Mouse (Mus musculus): ENCODE measurements around the gene Rpusd1. TPM values are rescaled to one million over a fixed set of nuclear protein-coding genes. Genes with fewer than 3 reads are reported as not detected.

Gene Rpusd1
- 6.7 and 7.2 TPM in 2 replicates for polyA plus RNA-seq (2015; fragmentation: Nextera tagmentation; extraction: Ambion mirVana)

DNA sequence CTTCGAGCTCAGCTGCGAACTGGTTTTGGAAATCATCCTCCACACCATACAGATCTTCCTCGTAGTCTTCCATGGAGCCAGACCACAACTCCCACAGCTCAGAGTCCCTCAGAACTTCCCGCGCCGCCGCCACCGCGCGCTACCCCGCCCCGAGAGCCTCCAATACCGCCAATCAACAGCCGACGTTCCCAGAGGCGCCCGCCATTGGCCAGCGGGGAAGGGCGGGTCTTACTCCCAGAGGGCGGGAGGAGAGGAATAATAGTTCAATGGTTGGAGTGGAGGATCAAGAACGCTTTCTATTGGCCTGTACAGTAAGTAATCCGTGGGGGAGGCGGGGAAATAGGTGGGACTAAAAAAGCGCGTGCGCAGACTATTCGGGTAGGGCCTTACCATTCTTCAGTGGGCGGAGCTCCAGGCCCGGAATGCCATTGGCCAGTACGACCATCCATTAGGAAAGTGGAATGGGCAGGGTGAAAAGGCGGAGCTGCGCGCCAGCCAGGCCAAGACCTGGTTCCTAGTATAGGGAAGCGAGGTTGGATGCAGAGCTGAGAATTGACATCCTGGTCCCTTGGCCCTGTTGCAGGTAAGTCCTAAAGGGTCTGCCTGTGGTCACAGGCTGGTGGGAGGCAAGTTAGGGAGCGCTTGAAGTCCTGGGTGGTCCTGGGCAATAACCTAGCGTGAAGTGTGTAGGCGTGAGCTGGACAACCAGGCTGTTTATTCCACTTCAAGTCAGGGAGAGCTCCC is at the start of gene Rpusd1, which contains the start of gene Chtf18:
Gene Rpusd1, plus strand, starts transcription at position 406 of the 744 bp plus-strand sequence.
Gene Chtf18, minus strand, starts transcription at position 155 of the 744 bp plus-strand sequence.
- Histone ChIP-seq H3K36me3 (ENCODE audit: control insufficient read depth, insufficient read depth) (peaks cover 8% of the 10 kb centered on the region; the same call in 1 of the 2 replicates), H3K27me3 (replicated peaks; ENCODE audit: control insufficient read depth, insufficient read depth, low read length) (no peaks in the 10 kb centered on the region), H3K27ac (ENCODE audit: low read depth, low read length) (no peak within 1 kb of the TSS), H3K4me3 (ENCODE audit: low read depth, low read length) (peak within 1 kb of the TSS; percentile 59), H3K4me1 (replicated peaks; ENCODE audit: control insufficient read depth, insufficient read depth, low read length) (peaks cover 4% of the 10 kb centered on the region; the same call in 1 of the 2 replicates), H3K9ac (ENCODE audit: low read depth, low read length) (peak within 1 kb of the TSS; percentile 72), H3K9me3 (ENCODE audit: control insufficient read depth) (no peaks in the 10 kb centered on the region), H3K4me2 (replicated peaks; ENCODE audit: low read depth) (peak within 1 kb of the TSS; percentile 93)
- TF ChIP-seq CTCF (IDR thresholded peaks at IDR 0.05; ENCODE audit: low read depth), result no peak
- ATAC-seq, result peak; percentile 98
- under 1% methylated on average over 37 of the region's 37 CpGs for WGBS

DNA sequence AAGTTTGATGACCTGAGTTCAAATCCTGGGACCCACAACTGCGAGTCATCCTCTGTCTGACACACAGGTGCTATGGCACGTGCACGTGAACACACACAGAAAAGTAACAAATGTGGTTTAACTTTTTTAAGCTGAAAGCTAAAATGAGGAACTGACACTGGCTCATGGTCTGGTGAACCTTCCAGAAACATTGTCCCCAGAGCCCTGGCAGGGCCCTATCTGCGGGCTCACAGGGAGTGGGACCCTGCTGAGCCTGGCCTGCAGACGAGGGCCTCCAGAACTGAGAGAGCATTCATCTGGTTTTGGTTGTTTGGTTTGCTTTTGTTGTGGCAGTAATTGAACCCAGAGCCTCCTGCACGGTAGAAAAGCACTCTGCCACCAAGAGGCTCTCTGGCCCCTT is 49.5 kb upstream of the Rpusd1 start:
- Histone ChIP-seq H3K4me3 (ENCODE audit: low read depth, low read length) (no peak overlapping the region), H3K4me2 (replicated peaks; ENCODE audit: low read depth) (no peak overlapping the region), H3K9ac (ENCODE audit: low read depth, low read length) (no peak overlapping the region), H3K4me1 (replicated peaks; ENCODE audit: control insufficient read depth, insufficient read depth, low read length) (no peaks in the 10 kb centered on the region), H3K36me3 (ENCODE audit: control insufficient read depth, insufficient read depth) (no peaks in the 10 kb centered on the region), H3K27me3 (replicated peaks; ENCODE audit: control insufficient read depth, insufficient read depth, low read length) (no peaks in the 10 kb centered on the region), H3K9me3 (ENCODE audit: control insufficient read depth) (no peaks in the 10 kb centered on the region), H3K27ac (ENCODE audit: low read depth, low read length) (no peak overlapping the region)
- 70% methylated on average over 6 of the region's 6 CpGs for WGBS
- no peak for ATAC-seq
- TF ChIP-seq CTCF (IDR thresholded peaks at IDR 0.05; ENCODE audit: low read depth), result no peak

DNA sequence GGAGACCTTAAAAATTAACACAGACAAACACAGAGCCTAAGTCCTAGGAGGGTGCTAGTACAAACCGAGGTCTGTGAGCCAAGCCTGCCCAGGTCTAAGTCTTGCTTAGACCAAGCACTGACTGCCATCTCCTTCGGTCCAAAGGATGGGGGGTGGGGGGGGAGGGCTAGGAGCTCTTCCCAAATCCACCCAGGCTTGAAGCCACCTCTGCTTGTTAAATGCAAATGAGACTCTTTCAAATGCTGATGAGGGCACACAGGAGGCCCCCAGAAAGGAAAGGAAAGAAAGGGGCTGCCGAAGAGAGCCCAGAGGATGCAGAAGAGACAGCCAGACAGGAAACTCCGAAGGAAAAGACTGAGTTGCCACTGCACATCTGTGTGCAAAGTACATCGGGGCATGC is 47.7 kb upstream of the Rpusd1 start:
- no peak overlapping the region for H3K4me2 ChIP-seq (replicated peaks; ENCODE audit: low read depth)
- no peak overlapping the region for H3K4me3 ChIP-seq (ENCODE audit: low read depth, low read length)
- H3K27ac ChIP-seq (ENCODE audit: low read depth, low read length), result no peak overlapping the region
- no peaks in the 10 kb centered on the region for H3K36me3 ChIP-seq (ENCODE audit: control insufficient read depth, insufficient read depth)
- no peaks in the 10 kb centered on the region for H3K27me3 ChIP-seq (replicated peaks; ENCODE audit: control insufficient read depth, insufficient read depth, low read length)
- 16% methylated on average over 5 of the region's 5 CpGs for WGBS
- no peak for ATAC-seq
- TF ChIP-seq CTCF (IDR thresholded peaks at IDR 0.05; ENCODE audit: low read depth), result no peak
- H3K4me1 ChIP-seq (replicated peaks; ENCODE audit: control insufficient read depth, insufficient read depth, low read length), result no peaks in the 10 kb centered on the region
- H3K9me3 ChIP-seq (ENCODE audit: control insufficient read depth), result no peaks in the 10 kb centered on the region
- H3K9ac ChIP-seq (ENCODE audit: low read depth, low read length), result no peak overlapping the region

DNA sequence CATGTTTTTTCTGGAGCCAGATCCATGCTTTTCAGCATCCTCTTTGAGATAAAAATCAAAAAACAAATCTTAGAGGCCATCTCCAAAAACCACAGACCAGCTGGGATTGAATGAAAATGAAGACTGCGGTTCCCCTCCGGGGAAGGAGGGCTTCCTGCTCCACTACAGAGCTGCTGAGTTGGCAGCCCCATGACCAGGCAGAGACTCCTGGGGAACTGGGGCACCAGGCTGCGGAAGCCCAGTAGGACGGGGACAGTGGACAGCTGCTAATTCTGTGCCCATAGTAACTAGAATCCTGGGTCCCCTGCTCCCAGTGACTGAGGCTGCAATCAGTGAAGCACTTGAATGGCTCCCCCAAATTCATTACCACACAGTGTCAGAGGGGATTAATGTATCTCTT is 45.8 kb upstream of the Rpusd1 start:
- Histone ChIP-seq H3K27ac (ENCODE audit: low read depth, low read length) (no peak overlapping the region), H3K4me2 (replicated peaks; ENCODE audit: low read depth) (no peak overlapping the region), H3K36me3 (ENCODE audit: control insufficient read depth, insufficient read depth) (no peaks in the 10 kb centered on the region), H3K4me3 (ENCODE audit: low read depth, low read length) (no peak overlapping the region), H3K4me1 (replicated peaks; ENCODE audit: control insufficient read depth, insufficient read depth, low read length) (no peaks in the 10 kb centered on the region), H3K9me3 (ENCODE audit: control insufficient read depth) (no peaks in the 10 kb centered on the region), H3K9ac (ENCODE audit: low read depth, low read length) (no peak overlapping the region), H3K27me3 (replicated peaks; ENCODE audit: control insufficient read depth, insufficient read depth, low read length) (0 out of 2 replicates have a peak, but pooled peaks cover 2% of the 10 kb centered on the region)
- ATAC-seq, result no peak
- WGBS, result 75% methylated on average over 4 of the region's 4 CpGs
- no peak for TF ChIP-seq CTCF (IDR thresholded peaks at IDR 0.05; ENCODE audit: low read depth)

DNA sequence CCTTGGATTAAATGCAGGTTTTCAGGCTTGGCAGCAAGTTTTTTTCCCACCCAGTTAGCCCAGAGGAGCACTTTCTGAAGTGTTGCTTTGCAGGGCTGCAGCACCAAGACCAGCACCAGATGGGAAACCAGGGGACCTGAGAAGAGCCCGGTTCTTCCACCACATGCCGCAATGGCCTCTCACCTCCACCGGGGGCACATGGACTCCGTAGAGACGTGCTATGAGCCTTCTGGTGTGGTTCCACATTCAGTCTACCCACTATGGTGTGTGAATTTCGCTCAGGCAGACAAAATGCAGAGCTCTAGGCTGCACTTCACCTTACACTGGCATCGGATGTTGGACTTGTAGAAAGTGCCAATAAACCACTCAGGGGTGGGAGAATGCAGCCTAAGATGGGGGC is 41.1 kb upstream of the Rpusd1 start:
- Histone ChIP-seq H3K4me1 (replicated peaks; ENCODE audit: control insufficient read depth, insufficient read depth, low read length) (no peaks in the 10 kb centered on the region), H3K9me3 (ENCODE audit: control insufficient read depth) (no peaks in the 10 kb centered on the region), H3K27ac (ENCODE audit: low read depth, low read length) (no peak overlapping the region), H3K27me3 (replicated peaks; ENCODE audit: control insufficient read depth, insufficient read depth, low read length) (0 out of 2 replicates have a peak, but pooled peaks cover 4% of the 10 kb centered on the region), H3K4me3 (ENCODE audit: low read depth, low read length) (no peak overlapping the region), H3K9ac (ENCODE audit: low read depth, low read length) (no peak overlapping the region), H3K36me3 (ENCODE audit: control insufficient read depth, insufficient read depth) (no peaks in the 10 kb centered on the region), H3K4me2 (replicated peaks; ENCODE audit: low read depth) (no peak overlapping the region)
- no peak for ATAC-seq
- WGBS, result 44% methylated on average over 7 of the region's 7 CpGs
- peak; percentile 61 for TF ChIP-seq CTCF (IDR thresholded peaks at IDR 0.05; ENCODE audit: low read depth)

DNA sequence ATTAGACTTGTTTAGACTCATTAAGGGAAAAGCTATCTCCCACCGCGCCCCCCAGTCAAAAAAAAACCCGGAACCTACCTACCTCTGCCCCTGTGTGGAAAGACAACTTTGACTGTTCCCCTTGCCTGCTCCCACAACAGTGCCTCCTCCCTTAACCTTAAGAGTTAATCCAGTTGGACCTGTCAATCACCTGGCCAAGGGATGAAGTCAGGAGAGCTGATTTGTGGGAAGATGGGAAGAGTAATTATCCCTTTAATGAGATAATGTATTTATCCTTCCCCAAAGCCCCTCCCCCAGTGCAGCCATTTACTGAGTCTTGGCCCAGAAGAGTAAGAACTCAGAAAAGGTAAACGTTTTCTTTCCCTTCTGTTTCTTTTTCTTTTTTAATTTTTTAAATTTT is 38.5 kb upstream of the Rpusd1 start:
- Histone ChIP-seq H3K27me3 (replicated peaks; ENCODE audit: control insufficient read depth, insufficient read depth, low read length) (0 out of 2 replicates have a peak, but pooled peaks cover 4% of the 10 kb centered on the region), H3K36me3 (ENCODE audit: control insufficient read depth, insufficient read depth) (no peaks in the 10 kb centered on the region), H3K4me2 (replicated peaks; ENCODE audit: low read depth) (no peak overlapping the region), H3K4me3 (ENCODE audit: low read depth, low read length) (no peak overlapping the region), H3K27ac (ENCODE audit: low read depth, low read length) (no peak overlapping the region), H3K4me1 (replicated peaks; ENCODE audit: control insufficient read depth, insufficient read depth, low read length) (no peaks in the 10 kb centered on the region), H3K9me3 (ENCODE audit: control insufficient read depth) (no peaks in the 10 kb centered on the region), H3K9ac (ENCODE audit: low read depth, low read length) (no peak overlapping the region)
- 79% methylated on average over 4 of the region's 4 CpGs for WGBS
- no peak for TF ChIP-seq CTCF (IDR thresholded peaks at IDR 0.05; ENCODE audit: low read depth)
- no peak for ATAC-seq

All from intestine, postnatal 0 days (tissue).